Mouse (Mus musculus) intestine, embryonic 15.5 days (tissue): ENCODE measurements at regions not wholly inside any gene's neighbourhood (a gene's known extent, or its start where the extent isn't known, plus 50 kb on each side); places are given as distances from the start of the nearest gene placed in this dataset.
"Not testable (repeated sequence)": the region's sequence is repeated elsewhere in the genome, so short reads cannot be mapped to it uniquely, and the experiment has no call there.

Experiments
- ATAC-seq: fragments of 200-750 bp; cut with Nextera tagmentation; 2 replicates; pipeline ENCODE4 v1.8.0; 2017; ENCODE audit warnings: moderate TSS enrichment, moderate library complexity
- H3K27ac ChIP-seq: fragments of 300-500 bp; sonication (generic); 2 replicates; pipeline ENCODE4 v1.5.1; 2015; ENCODE audit warnings: mild to moderate bottlenecking, inconsistent platforms
- H3K27me3 ChIP-seq: fragments of 300-500 bp; sonication (generic); replicated peaks from 2 replicates; pipeline ENCODE4 v1.6.1; 2015; ENCODE audit warnings: inconsistent platforms
- H3K36me3 ChIP-seq: fragments of 300-500 bp; sonication (generic); 2 replicates; pipeline ENCODE4 v1.6.1; 2015; ENCODE audit warnings: inconsistent platforms
- H3K4me1 ChIP-seq: fragments of 300-500 bp; sonication (generic); replicated peaks from 2 replicates; pipeline ENCODE4 v1.6.1; 2015; ENCODE audit warnings: inconsistent platforms
- H3K4me2 ChIP-seq: fragments of 300-500 bp; sonication (generic); replicated peaks from 2 replicates; pipeline ENCODE4 v1.6.1; 2015; ENCODE audit warnings: mild to moderate bottlenecking, inconsistent platforms
- H3K4me3 ChIP-seq: fragments of 300-500 bp; sonication (generic); replicated peaks from 2 replicates; pipeline ENCODE4 v1.5.1; 2015; ENCODE audit warnings: inconsistent platforms
- H3K9ac ChIP-seq: fragments of 300-500 bp; sonication (generic); 2 replicates; pipeline ENCODE4 v1.6.1; 2015; ENCODE audit warnings: inconsistent platforms
- H3K9me3 ChIP-seq: fragments of 300-500 bp; sonication (generic); 2 replicates; pipeline ENCODE4 v1.6.1; 2016; ENCODE audit warnings: inconsistent platforms
- WGBS: fragments of 180-500 bp; shearing (Covaris S2); methylation state at CpG from one replicate; pipeline ENCODE4 v1.1.7; 2015; 5-methylcytosine and 5-hydroxymethylcytosine counted together

DNA sequence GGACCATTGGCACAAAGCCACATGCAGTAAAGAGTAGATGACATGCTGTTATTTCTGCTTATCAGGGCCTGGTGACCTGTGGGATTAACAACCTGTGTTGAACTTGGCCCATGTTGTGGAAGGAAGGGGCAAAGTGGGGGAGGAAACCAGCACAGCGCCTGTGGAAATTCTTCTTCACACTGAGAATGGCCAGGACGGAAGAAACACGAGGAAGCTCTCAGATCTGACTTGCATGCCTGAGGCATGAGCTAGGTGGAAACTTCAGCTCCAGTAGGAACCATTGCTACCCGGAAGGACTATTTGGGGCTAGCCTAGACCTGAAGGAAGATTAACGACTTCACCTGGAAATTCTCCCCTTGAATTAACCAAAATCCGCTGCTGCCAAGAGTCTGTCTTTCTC, 88.5 kb upstream of the Akt3 start:
- Histone ChIP-seq H3K27ac (no peak overlapping the region), H3K9ac (no peak overlapping the region), H3K9me3 (no peaks in the 10 kb centered on the region), H3K4me3 (no peak overlapping the region), H3K4me2 (no peak overlapping the region), H3K4me1 (no peaks in the 10 kb centered on the region; the same call in 1 of the 2 replicates), H3K27me3 (no peaks in the 10 kb centered on the region), H3K36me3 (no peaks in the 10 kb centered on the region)
- WGBS, result 64% methylated on average over 6 of the region's 6 CpGs
- ATAC-seq, result no peak

DNA sequence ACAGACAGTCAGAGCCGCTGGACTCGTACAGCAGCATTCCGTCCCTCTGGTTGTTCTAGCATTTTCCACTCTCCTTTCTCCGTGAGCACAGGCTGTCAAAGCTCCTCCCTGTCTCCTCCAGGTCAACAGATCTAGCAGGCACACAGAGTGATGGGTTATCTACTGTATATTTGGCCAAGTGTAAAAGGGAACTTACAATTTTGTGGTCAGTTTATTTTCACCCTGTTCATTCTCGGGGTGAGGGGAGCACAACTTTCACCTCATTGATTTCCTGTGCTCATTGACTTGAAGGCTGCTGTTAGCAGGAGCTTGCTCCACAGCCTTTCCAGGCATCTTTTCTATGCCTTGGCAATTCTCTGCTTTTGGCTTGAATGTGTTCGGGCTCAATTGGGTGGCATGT, 87.5 kb upstream of the Akt3 start:
- WGBS, result 78% methylated on average over 6 of the region's 6 CpGs
- no peak for ATAC-seq
- no peaks in the 10 kb centered on the region; the same call in 1 of the 2 replicates for H3K4me1 ChIP-seq
- no peaks in the 10 kb centered on the region for H3K9me3 ChIP-seq
- no peaks in the 10 kb centered on the region for H3K36me3 ChIP-seq
- H3K27me3 ChIP-seq, result no peaks in the 10 kb centered on the region
- H3K4me2 ChIP-seq, result no peak overlapping the region
- H3K9ac ChIP-seq, result no peak overlapping the region
- no peak overlapping the region for H3K4me3 ChIP-seq
- no peak overlapping the region for H3K27ac ChIP-seq

DNA sequence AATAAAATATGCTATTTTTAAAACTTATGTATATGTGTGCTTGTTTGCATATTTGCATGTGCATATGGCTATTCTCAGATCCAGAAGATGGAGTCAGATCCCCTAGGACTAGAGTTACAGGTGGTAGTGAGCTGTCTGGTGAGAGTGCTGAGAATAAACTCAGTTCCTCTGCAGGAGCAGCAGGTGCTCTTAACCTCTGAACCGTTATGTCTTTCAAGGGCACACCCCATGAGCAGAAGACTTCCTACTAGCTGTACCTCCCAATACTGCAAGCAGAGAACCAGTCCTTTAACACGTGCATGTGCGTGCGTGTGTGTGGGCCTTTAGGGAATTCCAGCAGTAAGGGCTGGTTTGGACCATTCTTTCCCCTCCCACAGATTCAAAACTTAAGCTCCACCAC, 85.9 kb upstream of the Akt3 start:
- 81% methylated on average over 4 of the region's 4 CpGs for WGBS
- ATAC-seq, result no peak
- peaks cover 1% of the 10 kb centered on the region for H3K4me1 ChIP-seq
- H3K27ac ChIP-seq, result no peak overlapping the region
- H3K27me3 ChIP-seq, result no peaks in the 10 kb centered on the region
- H3K36me3 ChIP-seq, result no peaks in the 10 kb centered on the region
- H3K9me3 ChIP-seq, result no peaks in the 10 kb centered on the region
- no peak overlapping the region for H3K4me3 ChIP-seq
- no peak overlapping the region for H3K9ac ChIP-seq
- H3K4me2 ChIP-seq, result no peak overlapping the region

DNA sequence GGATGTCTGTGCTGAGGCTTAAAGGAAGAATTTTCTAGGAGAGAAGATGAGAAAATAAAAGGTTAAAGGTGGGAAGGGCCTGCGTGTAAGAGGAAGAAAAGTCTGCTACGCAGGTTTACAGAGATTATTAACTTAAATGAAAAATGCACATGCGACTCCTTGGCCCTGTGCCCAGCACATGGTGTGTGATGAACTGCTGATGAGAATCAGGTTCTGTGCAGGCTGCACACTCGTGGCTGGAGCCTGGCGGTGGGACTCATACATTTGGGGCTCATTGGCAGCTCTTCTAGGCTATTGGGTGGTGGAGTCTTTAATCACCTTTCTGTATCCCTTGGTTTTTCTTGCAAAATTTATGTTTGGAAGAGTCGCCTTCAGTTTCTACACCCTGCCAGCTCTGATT, 85.1 kb upstream of the Akt3 start:
- H3K9ac ChIP-seq, result no peak overlapping the region
- no peak overlapping the region for H3K27ac ChIP-seq
- H3K36me3 ChIP-seq, result no peaks in the 10 kb centered on the region
- 20% methylated on average over 6 of the region's 6 CpGs for WGBS
- ATAC-seq, result no peak
- H3K4me1 ChIP-seq, result peaks cover 4% of the 10 kb centered on the region
- H3K4me3 ChIP-seq, result no peak overlapping the region
- no peaks in the 10 kb centered on the region for H3K27me3 ChIP-seq
- H3K4me2 ChIP-seq, result no peak overlapping the region
- H3K9me3 ChIP-seq, result no peaks in the 10 kb centered on the region

DNA sequence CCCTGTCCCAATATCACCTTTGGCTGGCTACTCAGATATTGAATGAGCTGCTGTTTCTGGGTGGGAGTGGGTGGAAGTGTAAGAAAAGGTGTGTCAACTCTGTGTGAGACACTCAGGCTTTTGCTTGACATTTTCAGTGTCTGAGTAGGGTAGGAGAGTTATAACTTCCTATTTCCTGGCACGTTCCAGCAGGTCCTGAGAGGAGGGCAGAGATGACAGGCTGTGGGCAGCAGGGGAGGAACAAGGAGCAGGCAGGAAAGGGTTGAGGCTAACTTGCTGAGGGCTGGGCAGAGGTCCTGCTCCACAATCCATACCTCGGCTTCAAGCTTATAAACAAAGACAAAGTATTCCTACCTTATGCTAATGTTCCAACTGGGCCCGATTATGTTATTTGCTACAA, 82.2 kb upstream of the Akt3 start:
- Histone ChIP-seq H3K4me1 (peaks cover 4% of the 10 kb centered on the region), H3K4me3 (no peak overlapping the region), H3K36me3 (no peaks in the 10 kb centered on the region), H3K4me2 (no peak overlapping the region), H3K9ac (no peak overlapping the region), H3K27ac (no peak overlapping the region), H3K27me3 (no peaks in the 10 kb centered on the region), H3K9me3 (no peaks in the 10 kb centered on the region)
- 69% methylated on average over 3 of the region's 3 CpGs for WGBS
- ATAC-seq, result no peak

DNA sequence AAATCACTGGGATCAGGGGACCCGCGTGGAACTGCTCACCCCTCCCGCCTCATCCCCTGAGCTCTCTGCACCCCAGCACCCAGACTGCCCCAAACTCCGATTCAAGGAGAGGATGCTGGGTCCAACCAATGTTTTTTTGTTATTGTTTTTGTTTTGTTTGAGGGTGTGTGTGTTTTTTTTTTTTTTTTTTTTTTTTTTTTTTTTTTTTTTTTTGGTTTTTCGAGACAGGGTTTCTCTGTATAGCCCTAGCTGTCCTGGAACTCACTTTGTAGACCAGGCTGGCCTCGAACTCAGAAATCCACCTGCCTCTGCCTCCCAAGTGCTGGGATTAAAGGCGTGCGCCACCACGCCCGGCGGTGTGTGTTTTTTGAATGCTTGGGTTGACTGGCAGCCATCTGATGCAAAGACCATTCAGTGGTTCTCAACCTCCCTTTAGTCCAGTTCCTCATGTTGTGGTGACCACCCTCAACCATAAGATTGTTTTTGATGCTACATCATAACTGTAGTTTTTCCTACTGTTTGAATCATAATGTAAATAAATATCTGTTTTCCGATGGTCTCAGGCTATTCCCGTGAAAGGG, 81.3 kb upstream of the Akt3 start:
- not testable (repeated sequence) for ATAC-seq, H3K36me3 ChIP-seq, H3K4me1 ChIP-seq, H3K27ac ChIP-seq, H3K27me3 ChIP-seq, H3K9me3 ChIP-seq
- Histone ChIP-seq H3K9ac (peak overlapping the region; percentile 57), H3K4me3 (peak overlapping the region; percentile 45), H3K4me2 (peak overlapping the region; percentile 89)
- WGBS, result 64% methylated on average over 12 of the region's 13 CpGs

DNA sequence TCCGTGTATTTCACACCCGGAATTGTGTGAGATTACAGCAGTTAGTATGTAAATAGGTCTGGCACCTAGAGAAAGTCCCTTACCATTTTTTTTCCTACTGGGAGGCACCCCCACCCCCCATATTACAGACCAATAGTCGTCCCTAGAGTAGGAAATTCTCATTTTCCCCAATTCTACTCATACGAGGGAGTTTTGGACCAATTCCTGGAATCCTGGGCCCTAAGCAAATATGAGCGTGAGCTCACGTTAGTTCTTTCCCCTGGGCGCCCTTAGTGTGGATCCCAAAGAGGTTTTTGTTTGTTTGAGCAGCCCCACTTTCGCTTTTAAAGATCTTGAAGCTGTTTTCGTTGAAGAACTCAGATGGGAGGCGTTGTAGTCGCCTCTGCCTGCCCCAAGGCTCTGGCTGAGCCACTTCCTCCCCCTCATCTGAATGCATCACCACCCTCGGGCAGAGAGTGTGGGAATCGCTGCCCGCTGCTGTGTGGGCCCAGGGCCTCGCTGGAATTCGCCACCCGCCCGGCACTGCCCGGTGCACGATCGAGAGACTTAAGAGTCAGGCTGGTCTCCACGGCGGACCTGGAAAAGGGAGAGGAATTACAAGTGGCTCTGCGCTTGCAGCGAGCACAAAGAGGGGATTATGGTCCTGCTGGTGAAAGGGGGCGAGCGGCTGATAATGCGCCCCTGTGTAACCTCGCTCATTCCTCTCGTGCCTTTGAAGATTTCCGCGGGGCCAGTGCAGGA, 80.6 kb upstream of the Akt3 start:
- Histone ChIP-seq H3K27ac (0 out of 2 replicates have a peak overlapping the region, but pooled peaks have one; percentile 27), H3K36me3 (no peaks in the 10 kb centered on the region), H3K4me2 (peak overlapping the region; percentile 89), H3K9me3 (no peaks in the 10 kb centered on the region), H3K9ac (peak overlapping the region; percentile 57), H3K27me3 (no peaks in the 10 kb centered on the region), H3K4me3 (peak overlapping the region; percentile 45), H3K4me1 (peaks cover 4% of the 10 kb centered on the region)
- peak; percentile 74 for ATAC-seq
- WGBS, result 7% methylated on average over 32 of the region's 32 CpGs

DNA sequence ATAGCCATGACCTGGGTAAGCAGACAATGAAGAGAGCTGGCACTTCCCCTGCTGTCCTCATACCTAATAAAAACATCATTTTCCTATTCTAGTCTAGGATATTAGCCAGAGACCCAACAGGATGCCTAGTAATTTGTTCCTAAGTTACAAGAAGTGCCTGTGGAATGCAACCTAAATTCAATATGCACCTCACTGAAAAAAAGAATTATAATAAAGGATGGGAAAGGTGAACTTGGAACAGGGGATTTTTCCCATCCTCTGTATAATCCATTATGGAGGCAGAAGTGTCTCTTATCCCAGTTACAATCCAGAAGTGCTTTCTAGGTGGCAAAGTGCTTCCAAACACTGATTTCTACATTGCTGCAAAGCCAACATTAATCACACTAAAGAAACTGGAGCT, 79.8 kb upstream of the Akt3 start:
- Histone ChIP-seq H3K4me2 (no peak overlapping the region), H3K27ac (no peak overlapping the region), H3K9ac (no peak overlapping the region), H3K27me3 (no peaks in the 10 kb centered on the region), H3K9me3 (no peaks in the 10 kb centered on the region), H3K4me1 (peaks cover 4% of the 10 kb centered on the region), H3K36me3 (no peaks in the 10 kb centered on the region), H3K4me3 (no peak overlapping the region)
- no peak for ATAC-seq

DNA sequence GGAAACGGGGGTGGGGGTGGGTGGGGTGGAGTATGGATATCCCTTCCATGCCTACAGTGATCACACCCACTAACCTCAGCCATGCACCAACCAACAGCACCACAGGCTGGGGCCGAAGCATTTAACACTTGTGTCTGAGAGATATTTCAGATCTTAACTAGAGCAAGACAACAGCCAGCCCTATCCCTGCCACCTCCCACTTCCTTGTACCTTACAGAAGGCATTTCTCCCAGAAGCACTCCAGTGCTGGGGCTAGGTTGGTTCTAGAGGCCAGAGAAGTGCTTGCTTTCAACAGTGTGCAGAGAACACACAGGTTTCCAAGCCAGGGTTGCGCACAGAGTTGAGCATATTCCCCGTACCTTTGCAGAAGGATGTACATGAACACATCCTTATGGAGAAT, 79.1 kb upstream of the Akt3 start:
- no peaks in the 10 kb centered on the region for H3K36me3 ChIP-seq
- peaks cover 4% of the 10 kb centered on the region for H3K4me1 ChIP-seq
- WGBS, result 89% methylated on average over 4 of the region's 4 CpGs
- H3K27ac ChIP-seq, result no peak overlapping the region
- no peaks in the 10 kb centered on the region for H3K27me3 ChIP-seq
- no peak overlapping the region for H3K4me2 ChIP-seq
- no peaks in the 10 kb centered on the region for H3K9me3 ChIP-seq
- no peak overlapping the region for H3K9ac ChIP-seq
- no peak for ATAC-seq
- no peak overlapping the region for H3K4me3 ChIP-seq

DNA sequence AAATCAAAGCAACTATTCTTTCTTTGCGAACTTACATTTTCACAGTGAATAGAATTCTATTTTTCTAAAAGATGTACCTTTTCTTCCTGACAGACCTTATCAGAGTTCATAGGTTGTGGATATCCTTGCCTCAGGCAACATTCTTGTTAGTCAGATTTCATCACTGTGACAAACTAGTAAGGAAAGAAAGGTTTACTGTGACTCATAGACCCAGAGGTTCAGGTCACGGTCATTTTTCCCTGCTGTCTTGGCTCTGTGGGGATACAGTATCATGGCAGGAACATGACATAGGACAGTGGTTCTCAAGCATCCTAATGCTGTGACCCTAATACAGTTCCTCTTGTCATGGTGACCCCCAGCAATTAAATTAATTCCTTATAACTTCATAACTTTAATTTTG, 78.4 kb upstream of the Akt3 start:
- no peaks in the 10 kb centered on the region for H3K9me3 ChIP-seq
- H3K4me3 ChIP-seq, result no peak overlapping the region
- no peak overlapping the region for H3K9ac ChIP-seq
- H3K27ac ChIP-seq, result no peak overlapping the region
- H3K4me2 ChIP-seq, result no peak overlapping the region
- peaks cover 4% of the 10 kb centered on the region for H3K4me1 ChIP-seq
- 90% methylated on average over 2 of the region's 2 CpGs for WGBS
- no peaks in the 10 kb centered on the region for H3K27me3 ChIP-seq
- ATAC-seq, result no peak
- no peaks in the 10 kb centered on the region for H3K36me3 ChIP-seq

DNA sequence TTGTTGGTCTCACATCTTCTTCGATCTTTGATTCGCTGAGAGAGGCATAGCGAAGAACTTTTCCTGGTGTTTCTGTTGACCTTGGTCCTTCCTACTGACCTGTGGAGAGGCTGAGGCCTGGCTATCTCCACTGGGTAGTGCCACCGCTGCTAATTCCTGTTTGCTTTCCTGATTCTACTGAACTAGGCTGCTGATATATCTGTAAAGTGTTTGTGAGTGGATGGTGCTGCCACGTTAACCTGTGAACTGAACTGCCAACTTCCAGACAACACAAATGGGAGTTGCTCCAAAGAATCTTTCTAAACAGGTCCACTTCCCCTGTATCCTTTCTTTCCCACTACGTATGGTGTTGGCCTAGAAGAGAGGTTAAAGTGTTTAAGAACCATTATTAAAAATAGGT, 78.0 kb upstream of the Akt3 start:
- Histone ChIP-seq H3K27ac (no peak overlapping the region), H3K9ac (no peak overlapping the region), H3K9me3 (no peaks in the 10 kb centered on the region), H3K27me3 (no peaks in the 10 kb centered on the region), H3K4me2 (no peak overlapping the region), H3K36me3 (no peaks in the 10 kb centered on the region), H3K4me3 (no peak overlapping the region), H3K4me1 (peaks cover 4% of the 10 kb centered on the region)
- ATAC-seq, result no peak
- WGBS, result 89% methylated on average over 6 of the region's 6 CpGs

DNA sequence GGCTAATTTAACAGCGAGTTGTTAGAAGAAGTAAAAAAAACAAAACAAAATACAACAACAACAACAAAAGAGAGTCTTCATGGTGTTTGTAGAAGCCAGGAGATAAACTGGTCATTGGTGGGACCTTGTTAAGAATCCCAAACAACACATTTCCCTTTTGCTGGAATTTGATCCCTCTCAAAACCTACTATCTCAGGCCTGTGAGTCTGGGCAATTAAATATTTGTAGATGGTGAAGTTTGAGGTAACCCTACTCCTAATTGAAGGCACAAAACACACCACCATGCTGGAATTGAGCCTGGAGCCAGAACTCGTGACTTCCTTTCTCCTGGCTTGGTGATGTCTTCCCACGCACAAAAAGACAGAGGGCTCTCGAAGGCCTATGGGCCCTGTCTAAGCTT, 65.4 kb upstream of the Akt3 start:
- H3K4me2 ChIP-seq, result peak overlapping the region; percentile 91
- no peak for ATAC-seq
- 0 out of 2 replicates have a peak, but pooled peaks cover 5% of the 10 kb centered on the region for H3K4me1 ChIP-seq
- no peak overlapping the region for H3K27ac ChIP-seq
- no peaks in the 10 kb centered on the region; the same call in none of the 2 replicates for H3K27me3 ChIP-seq
- 68% methylated on average over 4 of the region's 4 CpGs for WGBS
- no peak overlapping the region for H3K4me3 ChIP-seq
- no peaks in the 10 kb centered on the region for H3K36me3 ChIP-seq
- no peak overlapping the region for H3K9ac ChIP-seq
- no peaks in the 10 kb centered on the region for H3K9me3 ChIP-seq

DNA sequence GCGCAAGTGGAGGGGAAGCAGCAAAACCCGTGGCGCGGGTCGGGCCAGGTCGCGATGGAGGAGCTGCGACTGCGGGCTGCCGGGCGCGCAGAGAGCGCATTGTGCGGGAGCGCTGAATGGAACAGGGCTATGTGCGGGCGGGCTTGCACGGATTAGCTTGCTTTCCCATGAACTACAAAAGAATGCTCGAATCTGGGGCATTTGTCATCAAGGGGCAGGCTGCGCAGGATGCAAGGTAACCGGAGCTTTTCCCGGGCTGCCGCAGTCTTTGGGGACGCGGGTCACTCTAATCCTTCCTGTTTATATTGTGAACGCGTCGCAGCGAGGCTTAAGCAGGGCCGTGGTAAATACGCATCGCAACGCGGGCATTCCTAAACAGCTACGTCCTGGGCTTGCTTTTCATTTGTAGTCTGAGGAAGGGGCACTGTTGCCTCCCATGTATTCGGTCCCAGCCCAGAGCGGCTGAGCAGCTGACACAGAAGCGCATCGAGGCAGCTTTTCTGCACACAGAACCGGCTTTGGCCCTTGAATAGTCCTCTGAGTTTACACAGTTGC, 64.8 kb upstream of the Akt3 start:
- 0 out of 2 replicates have a peak, but pooled peaks cover 5% of the 10 kb centered on the region for H3K4me1 ChIP-seq
- H3K4me3 ChIP-seq, result peak overlapping the region; percentile 44
- H3K9me3 ChIP-seq, result no peaks in the 10 kb centered on the region
- peak; percentile 34; the same call in 1 of the 2 replicates for ATAC-seq
- peak overlapping the region; percentile 28; the same call in 1 of the 2 replicates for H3K9ac ChIP-seq
- no peaks in the 10 kb centered on the region; the same call in none of the 2 replicates for H3K27me3 ChIP-seq
- under 1% methylated on average over 40 of the region's 40 CpGs for WGBS
- no peak overlapping the region for H3K27ac ChIP-seq
- peak overlapping the region; percentile 91 for H3K4me2 ChIP-seq
- H3K36me3 ChIP-seq, result no peaks in the 10 kb centered on the region
